In the genomic region with DNA sequence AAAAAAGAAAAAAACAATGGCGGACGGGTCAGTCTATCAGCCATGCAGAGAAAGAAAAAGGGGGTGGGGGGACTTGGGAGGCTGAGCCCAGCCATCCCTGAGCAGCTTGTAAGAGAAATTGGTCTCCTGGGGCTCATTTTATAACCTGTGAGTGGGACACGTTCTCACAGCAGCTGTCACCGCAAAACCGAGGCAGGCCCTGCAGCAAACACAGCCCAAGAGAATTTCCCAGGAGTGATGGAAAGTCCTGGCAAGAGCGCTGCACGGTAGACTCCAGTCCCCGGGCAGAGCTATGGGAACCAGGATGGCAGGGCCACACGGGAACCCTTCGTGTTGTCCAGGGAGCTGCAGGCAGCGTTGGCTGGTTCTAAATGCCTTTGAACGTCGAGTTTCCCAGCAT, we compare ENCODE assay signal across 26 mouse cellular contexts.
DNase-seq lines count a peak whose midpoint lies in the region; ATAC-seq and TF ChIP-seq lines count a peak whose summit lies in the region.
"Had no signal": no experiment of that assay in that cellular context is flagged by ENCODE, and none has a peak within 500 bp of the region (broad histone marks: within the 10 kb centered on the region; RNA-seq: fewer than 3 reads in every experiment).

No protein-coding gene starts in this region.

- no peak overlapping the region for H3K4me2 ChIP-seq in midbrain, postnatal 0 days (ENCODE audit: low read depth, low read length, poor library complexity, severe bottlenecking)
- H3K4me2 ChIP-seq in neural tube, embryonic 14.5 days (ENCODE audit: low read depth, low read length) = no peak overlapping the region
- H3K4me2 ChIP-seq: forebrain, embryonic 15.5 days; heart, embryonic 13.5 days; hindbrain, embryonic 15.5 days; liver, embryonic 13.5 days; midbrain, embryonic 13.5 days had no signal

- H3K4me1 ChIP-seq in midbrain, postnatal 0 days (ENCODE audit: insufficient read depth, low read length) = no peaks in the 10 kb centered on the region
- no peaks in the 10 kb centered on the region for H3K4me1 ChIP-seq in midbrain, embryonic 10.5 days
- 0 out of 2 replicates have a peak, but pooled peaks cover 4% of the 10 kb centered on the region for H3K4me1 ChIP-seq in neural tube, embryonic 14.5 days (ENCODE audit: control insufficient read depth, insufficient read depth, low read length)
- H3K4me1 ChIP-seq: forebrain, embryonic 15.5 days; heart, embryonic 13.5 days; liver, embryonic 13.5 days; midbrain, embryonic 13.5 days had no signal

- no peak overlapping the region for H3K27ac ChIP-seq in midbrain, postnatal 0 days (ENCODE audit: low read depth, low read length)
- no peak overlapping the region for H3K27ac ChIP-seq in midbrain, embryonic 10.5 days (replicated peaks)
- H3K27ac ChIP-seq in neural tube, embryonic 14.5 days (ENCODE audit: low read depth, low read length) = no peak overlapping the region
- H3K27ac ChIP-seq: forebrain, embryonic 15.5 days; heart, embryonic 13.5 days; hindbrain, embryonic 15.5 days; left cerebral cortex, adult 2 months; liver, embryonic 13.5 days; midbrain, embryonic 13.5 days had no signal

- H3K4me3 ChIP-seq in midbrain, postnatal 0 days (ENCODE audit: low read depth, low read length) = no peak overlapping the region
- H3K4me3 ChIP-seq in midbrain, embryonic 10.5 days = no peak overlapping the region
- H3K4me3 ChIP-seq in neural tube, embryonic 14.5 days (ENCODE audit: low read depth, low read length) = no peak overlapping the region
- H3K4me3 ChIP-seq: erythroblast, embryonic 14.5 days; forebrain, embryonic 15.5 days; heart, embryonic 13.5 days; hindbrain, embryonic 15.5 days; left cerebral cortex, adult 2 months; liver, embryonic 13.5 days; midbrain, embryonic 13.5 days; myocyte had no signal

- ATAC-seq in midbrain, postnatal 0 days (ENCODE audit: low FRiP score) = no peak
- ATAC-seq in neural tube, embryonic 14.5 days (ENCODE audit: low read depth) = peak; percentile 61; the same call in 1 of the 2 replicates
- ATAC-seq: forebrain, embryonic 15.5 days; midbrain, embryonic 13.5 days had no signal

- no peaks in the 10 kb centered on the region for H3K27me3 ChIP-seq in midbrain, postnatal 0 days (ENCODE audit: insufficient read depth, low read length)
- no peaks in the 10 kb centered on the region for H3K27me3 ChIP-seq in midbrain, embryonic 10.5 days (ENCODE audit: low read depth, poor library complexity, severe bottlenecking)
- H3K27me3 ChIP-seq in neural tube, embryonic 14.5 days (ENCODE audit: control insufficient read depth, insufficient read depth, low read length) = no peaks in the 10 kb centered on the region
- H3K27me3 ChIP-seq: forebrain, embryonic 15.5 days; heart, embryonic 13.5 days; hindbrain, embryonic 15.5 days; liver, embryonic 13.5 days; midbrain, embryonic 13.5 days had no signal

- peak; percentile 12 for DNase-seq in cerebellum, postnatal 14 days
- DNase-seq in cerebellum, postnatal 10 days = no peak
- peak; percentile 39 for DNase-seq in heart, adult 11 months
- no peak for DNase-seq in heart, adult 18-20 months
- peak; percentile 40 for DNase-seq in midbrain, postnatal 0 days (ENCODE audit: low spot score)
- DNase-seq in midbrain, embryonic 10.5 days (ENCODE audit: low spot score) = no peak
- no peak for DNase-seq in layer of hippocampus, adult 9-11 months
- DNase-seq: adrenal gland, postnatal 14 days; cerebellum, adult 8-10 months; heart, postnatal 14 days; kidney, adult 11 months; kidney, postnatal 4 days; liver, embryonic 13.5 days; lung, adult 2 months; lung, postnatal 14 days; right cerebral cortex, adult 18-20 months; right cerebral cortex, postnatal 4 days; thymus, postnatal 25 days had no signal

- 50% methylated on average over 13 of the region's 13 CpGs for WGBS in midbrain, postnatal 0 days
- 77% methylated on average over 13 of the region's 13 CpGs for WGBS in midbrain, embryonic 10.5 days
- 20% methylated on average over 13 of the region's 13 CpGs for WGBS in neural tube, embryonic 14.5 days

- H3K9ac ChIP-seq in midbrain, postnatal 0 days (replicated peaks; ENCODE audit: low read length, poor library complexity, severe bottlenecking) = no peak overlapping the region
- H3K9ac ChIP-seq in neural tube, embryonic 14.5 days (replicated peaks; ENCODE audit: low read depth, low read length) = no peak overlapping the region
- H3K9ac ChIP-seq: forebrain, embryonic 15.5 days; heart, embryonic 13.5 days; hindbrain, embryonic 15.5 days; liver, embryonic 13.5 days; midbrain, embryonic 13.5 days had no signal

- TF ChIP-seq CTCF in midbrain, postnatal 0 days (IDR thresholded peaks at IDR 0.05) = no peak

- no peaks in the 10 kb centered on the region for H3K9me3 ChIP-seq in midbrain, postnatal 0 days (ENCODE audit: low read length)
- H3K9me3 ChIP-seq in midbrain, embryonic 10.5 days (replicated peaks) = no peaks in the 10 kb centered on the region
- no peaks in the 10 kb centered on the region for H3K9me3 ChIP-seq in neural tube, embryonic 14.5 days (ENCODE audit: control insufficient read depth, low read length)
- H3K9me3 ChIP-seq: forebrain, embryonic 15.5 days; hindbrain, embryonic 15.5 days; midbrain, embryonic 13.5 days had no signal

- no peaks in the 10 kb centered on the region for H3K36me3 ChIP-seq in midbrain, postnatal 0 days (ENCODE audit: insufficient read depth, low read length)
- H3K36me3 ChIP-seq in midbrain, embryonic 10.5 days = no peaks in the 10 kb centered on the region
- H3K36me3 ChIP-seq in neural tube, embryonic 14.5 days (ENCODE audit: control insufficient read depth, insufficient read depth, low read length) = no peaks in the 10 kb centered on the region
- H3K36me3 ChIP-seq: forebrain, embryonic 15.5 days; heart, embryonic 13.5 days; hindbrain, embryonic 15.5 days; liver, embryonic 13.5 days; midbrain, embryonic 13.5 days had no signal

Comparison
In these comparisons a context has a peak if more than half of its experiments do, and no peak if none do; other contexts are left out.
1. DNase-seq: peak in cerebellum, postnatal 14 days (2 of 2), heart, adult 11 months (single experiment) and midbrain, postnatal 0 days (single experiment); none in cerebellum, postnatal 10 days (0 of 2), heart, adult 18-20 months (0 of 2), midbrain, embryonic 10.5 days (single experiment) and layer of hippocampus, adult 9-11 months (single experiment).